Mouse (Mus musculus) cerebral cortex, adult 2 months (tissue): ENCODE measurements around the gene Exoc4.

Source experiments
- WGBS: fragments of 180-500 bp; shearing (Covaris S2); methylation state at CpG from one replicate; pipeline ENCODE4 v1.1.7; 2018; 5-methylcytosine and 5-hydroxymethylcytosine counted together

Exoc4 gene

DNA sequence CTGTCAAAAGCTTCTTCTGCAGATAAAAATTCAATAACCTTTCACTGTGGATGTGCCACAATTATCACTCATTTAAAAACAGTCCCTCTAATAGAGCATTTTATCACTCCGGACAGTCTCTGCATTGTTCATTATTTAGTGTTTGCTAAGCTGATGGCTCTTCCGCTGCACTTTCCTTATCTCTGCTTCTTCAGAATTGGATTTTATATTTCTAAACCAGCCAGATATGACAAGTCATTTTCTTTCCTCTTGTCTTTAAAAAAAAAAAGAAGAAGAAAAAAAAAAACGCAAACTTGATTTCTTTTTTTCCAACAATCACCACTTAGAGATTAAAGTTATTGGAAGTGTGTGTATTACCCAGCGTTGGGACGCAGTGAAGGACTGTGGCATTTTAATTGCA lies 624.1 kb downstream of the Exoc4 start:
- 91% methylated on average over 5 of the region's 5 CpGs for WGBS

DNA sequence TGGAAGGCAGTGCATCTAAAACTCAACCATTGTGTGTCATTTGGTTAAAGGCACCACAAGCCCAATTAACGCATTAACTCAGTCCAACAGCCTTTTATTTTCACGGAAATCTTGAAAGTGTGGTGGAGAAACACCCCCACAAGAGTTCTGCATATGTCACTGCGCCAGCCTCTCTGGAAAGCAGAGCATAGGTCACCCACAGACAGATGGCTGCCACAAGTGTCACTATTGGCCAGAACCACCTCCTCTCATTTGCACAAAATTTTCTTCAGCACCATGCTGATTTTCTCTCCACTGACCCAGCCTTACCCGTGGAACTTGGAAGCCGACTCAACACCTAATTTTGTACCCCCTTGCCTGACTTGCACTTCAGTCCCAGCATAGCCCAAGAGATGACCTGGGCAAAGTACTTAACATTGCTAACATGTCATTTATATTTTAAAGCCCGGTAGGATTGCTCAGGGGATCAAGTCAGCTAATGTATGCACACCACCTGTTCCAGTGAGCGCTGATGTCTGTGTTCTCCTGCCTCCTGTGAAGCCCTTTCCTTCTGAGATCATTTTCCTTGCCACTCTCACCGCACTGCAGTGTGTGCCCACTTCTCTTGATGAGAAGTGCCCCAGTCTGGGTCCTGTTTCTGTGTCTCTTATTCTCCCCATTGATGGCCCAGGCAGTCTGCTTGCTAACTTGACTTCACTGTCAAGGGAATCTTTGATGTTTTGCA lies 625.6 kb downstream of the Exoc4 start:
- WGBS: 69% methylated on average over 8 of the region's 8 CpGs

DNA sequence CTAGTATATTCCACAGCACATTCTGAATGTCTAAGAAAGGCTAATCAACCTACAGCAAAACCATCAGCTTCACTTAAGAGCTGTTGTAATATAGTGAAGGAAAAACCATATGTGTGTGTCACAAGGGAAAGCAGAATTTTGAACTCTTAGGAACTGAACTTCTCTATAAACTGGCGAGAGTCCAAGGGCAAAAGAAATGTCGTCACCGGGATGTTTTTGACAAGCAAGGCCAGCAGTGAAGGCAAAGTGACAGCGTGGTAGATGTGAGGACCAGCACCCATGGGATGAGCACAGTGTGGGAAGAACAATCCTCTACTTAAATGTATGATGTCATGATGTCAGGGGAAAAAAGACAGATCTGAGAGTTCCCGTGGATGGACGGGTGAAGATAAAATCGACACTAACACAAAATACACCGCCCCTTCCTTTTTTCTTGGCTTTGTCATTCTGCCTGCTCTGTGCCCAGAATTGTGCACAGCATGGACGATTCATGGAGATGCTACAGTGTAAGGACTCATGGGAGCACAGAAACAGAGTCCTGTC lies 635.3 kb downstream of the Exoc4 start:
- 84% methylated on average over 9 of the region's 9 CpGs for WGBS

DNA sequence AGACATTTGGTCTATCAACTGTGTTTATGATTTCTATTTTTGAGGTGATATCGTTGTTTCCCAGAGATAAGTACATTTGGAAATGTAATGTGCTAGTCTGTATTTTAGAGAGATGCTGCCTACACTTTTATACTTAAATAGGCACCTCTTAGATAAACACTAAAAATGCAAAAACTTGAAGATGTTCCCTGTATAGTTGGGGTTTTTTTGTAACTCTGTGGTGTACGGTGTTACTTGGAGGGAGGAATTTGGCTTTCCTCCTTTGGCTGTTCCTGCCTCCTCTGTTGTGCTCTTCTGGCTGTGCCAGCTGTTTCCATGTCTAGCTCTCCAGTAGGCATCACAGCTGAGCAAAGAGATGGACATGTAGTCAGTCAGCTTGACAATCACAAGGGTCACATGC lies 638.1 kb downstream of the Exoc4 start:
- 40% methylated on average over 2 of the region's 2 CpGs for WGBS

DNA sequence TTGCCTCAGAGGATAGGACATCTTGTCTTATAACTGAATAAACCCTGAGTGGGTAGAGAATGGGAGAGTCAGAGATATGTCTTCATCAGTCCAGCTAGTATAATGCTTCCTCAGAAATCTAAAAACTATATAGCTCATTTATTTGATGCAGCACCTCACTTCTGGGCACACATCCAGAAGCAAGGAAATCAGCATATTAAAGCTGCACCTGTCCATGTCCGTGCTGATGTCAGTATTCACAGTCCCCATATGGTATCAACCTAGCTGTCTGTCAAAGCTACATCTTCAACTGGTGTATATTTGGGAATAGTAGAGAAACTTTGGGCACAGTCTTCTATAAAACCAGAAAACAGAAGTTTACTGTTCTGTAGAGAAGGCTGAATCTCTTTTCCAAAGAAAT lies 642.0 kb downstream of the Exoc4 start:
- WGBS: 75% methylated on average over 1 of the region's 1 CpGs

DNA sequence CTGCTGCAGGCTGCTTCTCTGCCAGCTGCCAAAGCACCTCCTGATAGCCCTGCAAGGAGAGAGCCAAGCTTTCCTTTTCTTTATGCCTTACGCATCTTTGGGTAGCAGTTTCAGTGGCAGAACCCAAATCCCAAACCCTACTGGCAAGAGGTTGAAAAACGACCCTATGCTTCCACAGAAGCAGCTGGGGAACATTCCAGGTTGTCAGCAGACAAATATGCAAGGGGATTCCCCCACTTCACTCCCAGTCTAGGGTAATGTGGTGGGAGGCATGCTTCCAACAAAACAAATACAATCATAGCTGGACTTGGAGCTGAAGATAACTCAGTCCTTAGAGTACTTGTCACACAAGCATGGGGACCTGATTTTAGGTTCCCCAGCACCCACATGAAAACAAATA lies 643.3 kb downstream of the Exoc4 start:
- 56% methylated on average over 2 of the region's 2 CpGs for WGBS

DNA sequence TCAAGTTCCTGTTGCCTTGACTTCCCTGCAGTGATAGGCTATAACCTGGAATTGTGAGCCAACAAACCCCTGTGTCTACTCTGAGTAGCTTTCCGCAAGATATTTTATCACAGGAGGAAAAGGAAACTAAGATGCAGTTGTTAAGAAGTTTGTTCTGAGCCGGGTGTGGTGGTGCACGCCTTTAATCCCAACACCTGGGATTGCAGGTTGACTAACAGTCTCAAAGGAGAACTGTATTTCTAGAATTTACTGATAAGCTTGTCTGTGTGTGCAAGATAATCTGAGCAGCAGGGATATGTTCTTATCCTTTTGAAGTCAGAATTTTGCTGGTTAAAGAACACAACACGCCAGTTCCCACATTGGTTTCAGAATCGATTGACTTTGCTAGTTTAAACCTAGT lies 651.1 kb downstream of the Exoc4 start:
- WGBS: 90% methylated on average over 5 of the region's 5 CpGs

DNA sequence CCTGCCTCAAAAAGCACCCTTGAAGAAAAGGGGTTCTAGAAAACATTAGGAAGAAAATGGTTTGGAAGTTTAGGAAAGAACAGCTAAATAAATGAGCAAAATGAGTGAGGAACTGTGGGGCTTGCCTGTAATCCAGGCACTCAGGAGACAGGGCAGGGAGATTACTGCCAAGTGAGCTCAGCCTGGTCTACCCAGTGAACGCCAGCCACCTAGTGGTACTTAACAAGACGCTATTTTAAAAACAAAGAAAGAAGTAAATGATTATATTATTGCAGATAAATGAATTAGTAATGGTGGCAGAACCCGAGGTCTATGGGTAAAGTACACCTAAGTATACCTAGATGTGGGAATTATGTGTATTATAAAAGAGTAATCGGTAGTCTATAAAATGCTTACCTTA lies 651.7 kb downstream of the Exoc4 start:
- WGBS: 74% methylated on average over 4 of the region's 4 CpGs

DNA sequence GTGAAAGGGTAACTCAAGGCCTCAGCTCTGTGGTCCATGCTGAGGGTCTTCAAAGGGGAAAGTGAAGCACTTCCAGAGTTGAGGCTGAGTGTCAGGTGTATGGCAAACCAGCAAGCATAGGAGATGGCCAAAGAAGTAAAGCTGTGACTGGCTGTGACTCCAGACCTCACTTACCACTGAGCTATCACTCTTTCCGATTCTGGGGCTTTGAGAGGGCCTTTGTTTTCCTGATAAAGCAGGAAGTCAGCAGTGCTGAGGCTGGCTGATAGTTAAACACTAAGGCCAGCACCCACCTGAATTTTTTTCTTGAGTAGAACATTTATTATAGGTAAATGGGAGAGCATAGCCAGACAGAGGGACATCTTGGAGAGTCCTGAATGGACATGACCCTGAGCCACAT lies 656.2 kb downstream of the Exoc4 start:
- WGBS: 64% methylated on average over 1 of the region's 1 CpGs

DNA sequence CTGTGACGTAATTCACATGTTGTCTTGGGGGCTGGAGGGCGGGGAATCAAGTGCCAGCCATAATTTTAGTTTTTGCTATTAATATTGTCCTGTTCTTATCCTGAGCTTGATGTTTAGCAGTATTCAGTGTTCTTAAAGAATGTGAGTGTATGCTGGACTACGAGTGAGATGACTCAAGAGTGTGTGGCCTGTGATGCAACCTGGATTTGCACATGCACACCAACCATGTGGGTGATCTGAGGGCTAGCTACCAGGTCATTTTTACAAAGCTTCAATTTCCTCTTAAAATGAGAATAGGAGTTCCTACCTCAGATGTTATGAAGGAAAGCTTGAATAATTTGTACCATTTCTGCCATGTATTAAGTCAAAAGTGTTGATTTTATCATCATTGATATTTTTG lies 661.8 kb downstream of the Exoc4 start:
- WGBS: 93% methylated on average over 3 of the region's 3 CpGs

DNA sequence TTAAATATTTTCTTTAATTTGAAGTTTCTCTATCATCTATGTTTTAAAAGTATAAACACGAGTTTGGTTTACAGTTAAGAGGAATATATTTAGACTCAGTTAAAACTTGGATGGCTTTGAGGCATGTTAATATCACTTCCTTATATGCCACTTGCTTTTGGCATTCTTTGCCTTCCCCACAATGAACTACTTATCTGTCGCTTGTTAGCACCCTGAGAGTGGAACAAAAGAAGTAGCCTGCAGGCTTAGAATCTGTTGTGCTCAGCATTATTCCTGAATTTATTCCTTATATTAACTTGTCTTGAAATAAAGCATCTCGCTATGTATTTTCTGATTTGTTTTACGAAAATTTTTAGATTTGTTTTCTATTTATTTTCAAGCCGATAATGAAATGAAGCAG lies 664.2 kb downstream of the Exoc4 start:
- WGBS: 53% methylated on average over 5 of the region's 5 CpGs

DNA sequence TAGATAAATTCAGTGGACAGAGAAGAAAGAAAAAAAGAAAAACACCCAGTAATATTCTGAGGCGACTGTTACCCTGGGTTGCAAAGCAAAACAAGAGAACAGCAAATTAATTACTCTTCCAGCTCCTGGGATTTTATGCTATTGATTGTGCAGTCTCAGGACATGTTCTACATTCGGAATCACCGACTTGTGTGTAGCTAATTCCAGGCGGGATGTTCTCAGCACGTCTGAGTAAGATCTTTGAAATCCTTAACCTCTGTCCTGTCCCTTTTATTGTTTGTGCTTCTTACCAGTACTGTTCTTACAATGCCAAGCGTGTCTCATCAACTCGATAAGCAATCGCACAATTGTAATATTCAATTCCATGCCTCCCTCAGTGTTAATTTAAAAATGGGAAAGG lies 664.6 kb downstream of the Exoc4 start:
- WGBS: 52% methylated on average over 8 of the region's 8 CpGs

DNA sequence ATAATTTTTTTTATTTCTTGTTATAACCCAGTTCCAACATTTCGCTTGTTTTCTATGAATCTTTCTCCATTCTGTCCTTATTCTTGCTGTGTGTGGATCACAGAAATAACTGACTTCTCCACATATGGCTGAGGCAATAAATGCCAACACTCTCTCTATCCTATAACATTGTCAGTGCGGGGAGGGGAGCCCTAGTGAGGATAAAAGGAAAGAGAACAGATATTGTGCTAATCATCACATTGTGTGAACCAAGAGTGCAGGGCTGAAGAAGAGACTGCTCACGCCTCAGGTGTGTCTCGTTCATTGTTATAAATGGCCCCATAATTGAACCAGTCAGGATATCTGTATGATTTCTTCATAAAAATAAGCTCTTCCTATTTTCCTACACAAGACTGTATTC lies 665.1 kb downstream of the Exoc4 start:
- WGBS: 76% methylated on average over 4 of the region's 4 CpGs

DNA sequence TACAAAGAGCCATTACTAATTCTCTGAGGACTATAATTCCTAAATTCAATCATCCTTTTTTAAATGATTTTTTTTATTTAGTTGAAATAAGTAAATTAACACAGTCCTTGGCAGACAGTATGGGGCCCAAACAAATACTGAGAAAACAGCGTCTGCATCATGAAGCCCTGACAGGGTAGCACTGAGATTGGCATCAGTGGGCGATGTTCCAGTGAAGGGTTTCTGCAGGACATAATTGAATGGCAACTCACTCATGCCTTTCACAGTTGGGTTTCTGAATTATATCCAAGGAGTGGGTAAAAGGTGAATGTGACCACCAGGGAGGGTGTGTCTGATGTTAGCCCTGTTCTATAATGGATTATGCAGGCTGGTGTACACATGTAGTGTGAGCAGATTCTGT lies 674.7 kb downstream of the Exoc4 start:
- 93% methylated on average over 2 of the region's 2 CpGs for WGBS

DNA sequence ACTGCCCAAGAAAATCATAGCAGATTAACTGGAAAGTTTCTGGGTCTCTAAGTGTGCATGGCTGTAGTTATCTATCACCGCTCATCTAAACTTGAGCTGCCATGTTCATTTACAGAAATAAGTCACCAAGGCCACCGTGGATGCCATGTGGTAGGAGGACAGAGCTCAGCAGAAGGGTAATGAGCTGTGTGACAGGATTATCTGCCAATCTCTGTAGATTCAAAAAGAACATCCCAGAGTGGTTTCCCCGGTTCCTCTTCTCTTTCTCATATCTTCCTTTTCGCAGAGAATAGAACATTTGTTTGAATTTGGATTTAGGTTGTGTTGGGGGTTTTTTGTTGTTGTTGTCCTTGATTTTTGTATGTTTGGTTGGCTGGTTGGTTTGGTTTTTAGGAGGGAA lies 676.0 kb downstream of the Exoc4 start:
- 85% methylated on average over 4 of the region's 4 CpGs for WGBS

DNA sequence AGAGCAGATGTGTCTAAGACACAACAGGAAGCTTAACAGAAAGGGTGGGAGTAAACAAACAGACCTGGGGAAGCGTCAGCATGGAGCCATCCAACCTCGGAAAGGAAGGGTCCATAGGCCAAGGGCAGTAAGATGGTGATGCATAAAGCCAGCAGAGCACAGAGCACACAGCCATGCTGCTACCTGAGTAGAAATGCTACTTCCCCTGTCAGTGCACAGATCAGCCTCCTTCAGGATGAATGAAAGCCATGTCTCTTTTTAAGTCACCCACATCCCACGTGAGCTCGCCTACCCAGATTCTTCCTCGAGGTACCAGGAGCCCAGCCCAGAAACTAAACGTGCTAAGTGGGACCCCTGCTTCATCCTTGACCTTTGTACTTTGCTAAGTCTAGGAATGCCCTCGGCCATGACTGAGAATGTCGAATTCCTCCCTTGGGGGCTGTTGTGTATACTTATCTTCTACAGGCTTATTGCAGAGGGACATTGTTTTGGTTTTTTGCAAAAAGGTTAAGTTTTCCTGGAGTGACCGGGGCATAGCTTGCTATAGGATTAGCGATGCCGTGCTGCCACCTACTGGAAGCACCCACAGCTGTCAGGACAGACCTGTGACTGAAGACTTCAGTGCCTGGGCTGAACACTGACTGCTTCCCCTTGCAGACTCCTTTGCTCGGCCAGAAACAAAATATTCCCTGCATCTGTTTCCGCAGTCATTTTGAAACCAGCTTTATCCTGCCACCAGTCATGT lies 680.6 kb downstream of the Exoc4 start:
- 16% methylated on average over 13 of the region's 13 CpGs for WGBS

DNA sequence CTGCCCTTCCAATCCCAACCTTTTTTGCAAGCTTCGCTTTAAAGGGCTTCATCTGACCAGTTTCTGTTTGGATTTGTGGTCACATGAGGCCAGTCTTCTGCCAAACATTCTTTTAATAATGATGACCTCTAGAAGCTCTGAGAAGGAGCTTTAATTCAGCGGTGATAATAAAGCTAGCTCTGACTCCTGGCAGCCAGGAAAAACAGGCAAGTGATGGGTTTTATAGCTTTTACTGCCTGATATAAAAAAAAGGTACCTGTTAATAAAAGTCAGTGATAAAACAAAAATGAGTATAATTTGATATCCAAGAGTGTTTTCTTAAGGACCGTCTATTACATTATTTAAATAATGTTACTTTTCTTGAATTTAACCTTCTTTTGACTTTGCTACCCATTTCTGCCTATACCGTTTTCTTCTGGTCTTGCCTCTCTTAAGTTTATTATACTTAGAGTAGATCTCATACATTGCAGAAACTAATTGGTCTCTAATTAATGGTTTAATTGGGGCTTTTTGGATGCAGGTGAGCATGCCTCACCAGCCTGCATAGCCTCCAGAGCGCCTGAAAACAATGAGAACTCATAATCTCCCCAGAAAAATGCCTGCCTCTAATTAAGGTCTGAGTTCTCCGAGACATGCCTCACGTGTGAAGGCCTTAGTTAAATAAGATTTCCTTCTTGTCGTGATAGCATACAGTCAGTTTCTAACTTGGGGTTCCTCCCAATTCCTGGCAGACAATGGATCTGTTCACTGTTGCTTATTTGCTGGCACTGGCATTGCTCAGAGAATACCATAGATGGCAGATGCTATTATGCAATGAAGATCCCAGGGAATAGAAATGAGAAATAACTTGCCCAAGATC lies 681.4 kb downstream of the Exoc4 start:
- WGBS: 47% methylated on average over 8 of the region's 8 CpGs

DNA sequence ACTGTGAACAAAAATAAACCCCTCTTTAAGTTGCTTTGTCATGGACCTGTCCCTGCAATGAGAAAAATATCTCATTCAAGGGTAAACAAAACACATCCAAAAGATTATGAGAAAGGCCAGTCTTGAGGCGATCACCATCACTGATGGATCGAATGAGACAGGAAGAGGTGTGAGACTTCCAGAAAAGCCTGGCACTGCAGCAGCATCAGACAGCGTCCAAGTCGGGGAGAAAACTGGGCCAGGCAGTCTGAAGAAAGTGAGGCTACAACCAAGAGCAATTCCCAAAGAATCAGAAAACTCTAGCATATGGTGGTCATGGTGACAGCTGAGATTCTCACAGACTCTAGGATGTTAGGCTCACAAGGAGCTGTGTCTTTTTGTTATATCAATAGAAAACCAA lies 689.0 kb downstream of the Exoc4 start:
- WGBS: 65% methylated on average over 4 of the region's 4 CpGs

DNA sequence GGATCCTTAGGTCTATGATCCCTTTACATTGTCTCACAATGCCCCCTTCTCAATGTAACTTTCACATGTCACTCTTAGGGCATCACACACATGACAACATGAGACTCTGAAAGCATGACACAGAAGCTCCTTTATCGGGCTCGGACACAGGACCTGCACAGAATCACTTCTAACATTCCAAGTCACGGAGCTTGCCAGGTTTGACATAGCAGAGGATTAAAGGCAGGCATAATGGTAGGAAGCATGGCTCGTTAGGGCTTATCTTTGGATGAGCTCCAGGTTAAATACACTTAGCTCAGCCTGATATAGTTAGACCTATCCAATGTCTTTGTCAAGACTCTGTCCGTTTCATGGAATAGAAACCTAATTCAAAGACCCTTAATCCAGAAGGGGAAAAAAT lies 690.3 kb downstream of the Exoc4 start:
- 72% methylated on average over 5 of the region's 5 CpGs for WGBS

DNA sequence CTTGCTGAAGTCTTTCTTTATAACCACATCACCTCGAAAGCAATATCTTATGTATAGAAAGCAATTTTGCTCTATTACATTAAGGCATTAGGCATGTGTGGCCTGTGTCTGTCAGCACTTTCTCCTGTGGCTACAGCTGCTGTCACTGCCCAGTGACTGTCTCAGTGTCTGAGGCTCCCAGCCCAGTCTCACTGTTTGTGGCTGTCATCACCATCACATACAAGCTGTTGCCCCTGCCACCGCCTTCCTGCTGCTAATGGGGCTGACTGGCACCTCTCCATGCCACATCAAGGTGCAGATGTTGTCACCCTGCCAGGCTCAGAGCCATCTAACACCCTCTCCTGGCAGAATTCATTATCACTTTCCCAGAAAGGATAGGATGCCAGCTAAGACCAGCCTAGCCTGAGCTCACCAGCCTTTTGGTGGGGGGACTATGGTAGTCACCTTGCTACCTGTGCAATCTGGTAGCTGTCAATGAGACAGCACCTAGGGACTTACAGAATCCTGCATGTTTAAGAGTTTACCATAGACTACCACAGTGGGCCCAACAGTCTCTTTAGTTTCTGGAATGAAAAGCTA lies 698.1 kb downstream of the Exoc4 start:
- WGBS: 63% methylated on average over 2 of the region's 2 CpGs

DNA sequence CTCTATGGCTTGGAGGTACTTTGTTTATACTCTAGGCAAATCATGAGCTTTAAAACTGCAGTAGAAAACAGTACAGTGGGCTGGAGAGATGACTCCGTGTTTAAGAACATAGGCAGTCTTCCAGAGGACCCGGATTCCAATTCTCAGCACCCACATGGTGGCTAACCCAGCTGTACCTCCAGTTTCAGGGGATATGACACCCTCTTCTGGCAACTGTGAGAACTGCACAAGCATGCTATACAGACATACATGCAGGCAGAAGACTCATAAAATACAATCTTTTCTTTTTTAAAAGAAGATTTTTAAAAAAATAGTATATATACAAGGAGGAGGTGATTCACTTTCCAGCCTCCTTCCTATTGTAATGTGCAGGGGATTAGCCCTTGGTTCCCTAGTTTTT lies 701.2 kb downstream of the Exoc4 start:
- WGBS: 74% methylated on average over 2 of the region's 2 CpGs

DNA sequence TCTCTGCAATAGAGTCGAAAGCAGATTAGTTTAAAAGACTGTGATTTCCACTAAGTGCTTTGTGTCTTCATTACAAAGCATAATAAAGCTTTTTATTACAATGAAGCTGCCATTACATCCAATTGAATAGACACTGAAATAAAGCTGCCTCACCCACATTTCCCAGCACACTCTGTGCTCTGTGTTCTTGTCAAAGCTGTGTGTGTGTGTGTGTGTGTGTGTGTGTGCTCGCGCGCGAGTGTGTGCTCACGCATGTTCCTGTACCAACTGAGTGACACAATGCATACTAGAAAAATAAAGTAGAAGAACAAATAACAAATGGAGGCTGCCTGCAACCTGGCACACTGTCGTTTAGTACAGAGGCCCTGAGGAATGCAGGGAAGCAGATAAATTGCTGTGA lies 706.6 kb downstream of the Exoc4 start:
- WGBS: 77% methylated on average over 7 of the region's 7 CpGs
